Mouse (Mus musculus) layer of hippocampus, adult 8-10 months (tissue): Measurements from ENCODE around the gene Ttc7b. TPM values are rescaled to one million over a fixed set of nuclear protein-coding genes. Genes with fewer than 3 reads are reported as not detected.

ENCODE experiments used
- DNase-seq, 2 experiments: peaks; one replicate each; pipeline ENCODE4 v3.0.0; 2022; ENCODE audit warnings: low spot score in 2 of 2
- total RNA-seq, 4 experiments: library from RNA; stranded (reverse); gene quantifications; 2 replicates each; pipeline ENCODE4 v1.2.4; 2022

Gene Ttc7b
- total RNA-seq, 4 experiments from 2014 or later, result 160 to 184 (median 174) TPM

- DNase-seq, result no peak
Observed at GRCm38 (mm10) chr12:100419946-100420874, 100.4 kb downstream of the Ttc7b start.

GRCm38 (mm10) chr12:100415802-100416201, 104.8 kb downstream of the Ttc7b start:
- no peak for DNase-seq

DNA sequence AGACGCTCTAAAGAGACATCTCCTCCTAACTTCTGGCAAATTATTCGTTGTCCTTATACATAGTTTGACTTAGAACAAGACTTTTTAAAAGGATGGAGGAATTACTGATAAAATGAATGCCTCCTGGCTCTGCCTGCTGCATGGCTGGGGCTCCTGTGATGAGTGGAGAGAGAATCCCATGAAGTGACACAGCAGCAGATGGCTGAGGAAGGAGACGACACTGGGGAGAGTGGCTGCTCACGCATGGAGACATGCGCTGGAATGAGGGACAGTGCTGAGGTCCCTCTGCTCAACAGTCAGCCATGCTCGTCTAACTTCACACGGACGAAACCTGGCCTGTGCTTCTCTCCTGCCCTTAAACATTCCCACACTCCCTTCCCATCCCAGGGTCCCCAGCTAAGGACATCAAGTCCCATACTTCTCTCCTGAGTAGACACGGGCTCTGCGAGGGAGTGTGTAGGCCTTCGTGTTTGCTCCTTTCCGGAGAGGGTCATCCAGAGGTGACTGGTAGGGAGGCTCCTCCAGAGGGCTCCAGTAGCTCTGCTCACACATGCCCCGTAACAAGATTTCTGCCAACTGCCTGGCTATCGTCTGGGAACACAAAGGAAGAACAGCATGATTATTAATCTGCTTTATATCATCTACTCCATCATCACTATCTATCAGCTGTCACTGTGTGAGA, 105.8 kb downstream of the Ttc7b start:
- DNase-seq, result no peak

GRCm38 (mm10) chr12:100408714-100409113, 111.9 kb downstream of the Ttc7b start:
- DNase-seq, result no peak

GRCm38 (mm10) chr12:100408143-100408542, 112.5 kb downstream of the Ttc7b start:
- no peak for DNase-seq

GRCm38 (mm10) chr12:100407371-100407770, 113.3 kb downstream of the Ttc7b start:
- no peak for DNase-seq

- DNase-seq, result no peak
Observed at GRCm38 (mm10) chr12:100406094-100406493, 114.5 kb downstream of the Ttc7b start.

GRCm38 (mm10) chr12:100405512-100406030, 115.1 kb downstream of the Ttc7b start:
- DNase-seq, result no peak

DNA sequence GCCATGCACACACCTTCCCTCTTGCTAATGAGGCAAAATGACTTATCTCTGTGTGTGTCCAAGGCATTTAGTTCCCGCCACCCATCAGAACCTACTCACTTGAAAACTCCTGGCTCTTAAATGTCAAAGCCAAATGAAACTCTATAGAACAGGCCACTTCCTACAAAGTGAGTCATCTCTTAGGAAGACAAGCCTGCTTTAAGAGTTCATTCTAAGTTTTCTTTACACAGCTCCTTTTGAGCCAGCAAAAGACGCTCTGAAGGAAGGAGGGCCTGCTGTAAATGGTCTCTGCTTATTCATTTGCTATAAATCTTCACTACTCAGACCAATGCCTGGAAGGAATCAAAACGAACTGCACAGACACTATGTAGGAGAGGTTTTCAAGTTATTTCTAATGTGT, 116.2 kb downstream of the Ttc7b start:
- DNase-seq, result no peak

- DNase-seq, result no peak
Observed at GRCm38 (mm10) chr12:100403005-100403324, 117.7 kb downstream of the Ttc7b start.

DNA sequence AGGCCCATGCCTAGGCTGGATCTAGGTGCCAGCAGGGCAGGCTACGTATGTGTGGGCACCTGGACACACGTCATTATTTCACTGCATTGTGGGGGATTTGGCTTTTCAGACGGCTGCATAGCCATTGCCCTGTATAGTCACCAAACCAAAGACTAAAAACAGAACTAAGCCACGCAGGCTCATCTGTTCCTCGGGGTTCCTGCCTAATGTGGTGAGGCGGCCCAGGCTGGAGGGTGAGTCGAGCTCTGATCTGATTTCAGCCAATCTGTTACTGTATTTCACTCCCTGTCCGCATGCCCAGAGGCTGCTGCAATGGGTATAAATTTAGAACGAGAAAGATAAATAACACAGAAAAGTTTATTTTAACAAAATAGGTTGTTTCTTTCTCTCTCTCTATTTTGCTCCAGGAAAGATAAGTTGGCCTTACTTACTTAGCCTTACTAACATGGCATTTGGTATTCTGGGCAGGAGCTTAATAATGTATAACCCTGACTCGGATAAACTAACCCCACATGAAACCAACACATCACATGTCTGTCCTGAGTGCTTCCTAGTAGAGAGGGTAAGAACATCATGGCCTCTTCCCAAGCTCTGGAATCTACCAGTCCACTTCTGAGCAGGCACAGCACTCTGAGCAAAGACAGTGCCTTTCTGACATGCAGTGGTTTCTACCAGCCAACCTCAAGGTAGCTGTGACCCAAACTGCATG, 118.2 kb downstream of the Ttc7b start:
- DNase-seq, result no peak

DNA sequence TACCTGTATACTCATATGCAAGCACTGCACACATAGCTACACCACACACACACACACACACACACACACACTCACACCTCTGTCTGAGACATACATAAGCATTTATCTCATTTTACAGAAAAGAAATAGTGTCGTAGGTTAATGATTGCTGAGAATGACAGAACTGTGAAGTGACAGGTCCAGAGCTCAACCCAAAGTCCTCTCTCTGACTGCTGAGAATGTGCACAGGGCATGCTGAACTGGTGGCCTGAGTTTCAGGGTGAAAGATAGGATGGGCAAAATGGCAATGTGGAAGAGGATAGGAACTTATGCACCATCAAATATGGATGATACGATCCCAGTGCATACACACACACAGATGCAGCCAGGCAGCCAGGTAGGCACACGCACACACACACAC, 120.5 kb downstream of the Ttc7b start:
- no peak for DNase-seq

- DNase-seq, result no peak
Observed at GRCm38 (mm10) chr12:100399126-100399727, 121.4 kb downstream of the Ttc7b start.

GRCm38 (mm10) chr12:100398268-100398943, 122.2 kb downstream of the Ttc7b start:
- DNase-seq, result no peak

- no peak for DNase-seq
Observed at GRCm38 (mm10) chr12:100397432-100398146, 123.0 kb downstream of the Ttc7b start.

GRCm38 (mm10) chr12:100396806-100397205, 123.8 kb downstream of the Ttc7b start:
- DNase-seq, result no peak

- DNase-seq, result no peak
Observed at GRCm38 (mm10) chr12:100393532-100393931, 127.1 kb downstream of the Ttc7b start.

- DNase-seq, result no peak
Observed at GRCm38 (mm10) chr12:100393109-100393508, 127.5 kb downstream of the Ttc7b start.

DNA sequence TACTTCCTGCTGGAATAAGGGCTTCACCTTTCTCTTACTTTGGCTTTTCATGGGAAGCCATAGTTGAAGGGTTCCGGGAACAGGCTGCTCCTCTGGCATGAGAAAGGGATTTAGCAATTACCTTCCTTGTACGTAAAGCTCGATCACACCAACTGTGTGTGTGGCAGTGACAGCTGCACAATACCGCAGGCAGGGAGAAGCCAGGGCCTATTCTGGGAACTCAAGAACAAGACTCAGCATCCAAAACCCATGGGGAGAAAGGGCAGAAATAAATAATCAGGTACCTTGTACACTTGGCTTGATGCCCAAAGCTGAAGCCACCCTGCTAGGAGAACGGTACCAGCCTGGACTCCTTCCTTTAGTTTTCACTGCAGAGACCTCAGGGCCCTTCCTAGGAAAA, 128.2 kb downstream of the Ttc7b start:
- no peak for DNase-seq

DNA sequence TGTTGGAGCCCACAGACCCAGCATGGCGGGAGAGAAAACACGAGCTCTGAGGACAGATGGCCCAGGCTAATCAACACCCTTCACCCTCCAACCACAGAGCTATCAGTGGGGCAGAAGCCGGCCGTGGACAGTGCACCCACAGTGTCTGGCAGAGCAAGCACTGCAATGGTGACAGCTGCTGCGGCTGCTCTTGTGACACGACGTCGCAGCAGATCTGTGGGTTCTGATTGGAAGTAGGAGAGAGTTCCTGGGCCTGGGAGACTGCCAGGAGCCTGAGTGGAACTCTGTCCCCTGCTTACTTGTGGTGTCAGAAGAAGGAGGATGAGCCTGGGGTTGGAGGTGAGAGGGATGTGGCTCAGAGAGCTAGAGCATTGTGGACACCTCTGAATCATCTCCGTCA, 128.7 kb downstream of the Ttc7b start:
- DNase-seq, result no peak
